In genomic region chr10:22149073-22149690, GRCm38 (mm10) we compare ENCODE assay signal across 8 mouse cellular contexts. TPM values are rescaled to one million over a fixed set of nuclear protein-coding genes. Genes with fewer than 3 reads are reported as not detected.
DNase-seq lines count a peak whose midpoint lies in the region; ATAC-seq and TF ChIP-seq lines count a peak whose summit lies in the region.

TSS of gene E030030I06Rik (minus strand) at chr10:22149270.

- TF ChIP-seq CTCF in CH12.LX (conservative IDR thresholded peaks at IDR 0.05 in 1 of 2, IDR thresholded peaks at IDR 0.05 in 1 of 2; ENCODE audit: low read depth in 2 of 2, low read length in 2 of 2) = no peak
- no peak for TF ChIP-seq CTCF in olfactory bulb, adult 2 months (IDR thresholded peaks at IDR 0.05; ENCODE audit: insufficient read depth, low read depth, low read length)

- in situ Hi-C loops in CH12.LX (cut with MboI; ENCODE audit: low pct_ligation_motif_present, low pct_unique_long_range_greater_than_20kb, low sequenced_read_pairs) = loop anchor here (25.0 kb wide), 1 partner anchor 112 kb away; no protein-coding TSS in a partner anchor

- peaks cover 2% of the 10 kb centered on the region for H3K9me3 ChIP-seq in CH12.LX (replicated peaks; ENCODE audit: low read length)
- no peaks in the 10 kb centered on the region for H3K9me3 ChIP-seq in liver, embryonic 11.5 days (ENCODE audit: control insufficient read depth, low read length)

- peak; percentile 55 for DNase-seq in kidney, adult 18-20 months
- no peak for DNase-seq in kidney, postnatal 36 days
- peak; percentile 18 for DNase-seq in CH12.LX (ENCODE audit: extremely low read depth)
- peak; percentile 36 to 61 for DNase-seq in heart, postnatal 36 days
- peak; percentile 61 for DNase-seq in liver, embryonic 11.5 days (ENCODE audit: low spot score)
- no peak for DNase-seq in thymus, postnatal 25 days

- peak within 1 kb of the TSS; percentile 37; the same call in 1 of the 2 replicates for H3K27ac ChIP-seq in CH12.LX (ENCODE audit: insufficient read depth, low read depth)
- no peak within 1 kb of the TSS for H3K27ac ChIP-seq in liver, embryonic 11.5 days (ENCODE audit: low read depth, low read length)
- H3K27ac ChIP-seq in olfactory bulb, adult 2 months (ENCODE audit: insufficient read depth, low read depth, low read length) = no peak within 1 kb of the TSS

- intact Hi-C loops in heart, postnatal 36 days (cut with DNase I) = no loop called here

- no peaks in the 10 kb centered on the region for H3K79me2 ChIP-seq in CH12.LX (replicated peaks; ENCODE audit: control insufficient read depth, extremely low read depth, insufficient read depth, poor library complexity, severe bottlenecking)

- no peak for TF ChIP-seq RAD21 in CH12.LX (IDR thresholded peaks at IDR 0.05; ENCODE audit: low read depth, low read length)

- no peak for TF ChIP-seq EP300 in CH12.LX (IDR thresholded peaks at IDR 0.05; ENCODE audit: low read length)

- H3K27me3 ChIP-seq in CH12.LX (replicated peaks) = peaks cover 2% of the 10 kb centered on the region
- H3K27me3 ChIP-seq in liver, embryonic 11.5 days (replicated peaks; ENCODE audit: control insufficient read depth, insufficient read depth, low read length) = peaks cover 45% of the 10 kb centered on the region

- under 1% methylated on average over 37 of the region's 37 CpGs for WGBS in liver, embryonic 11.5 days
- WGBS in olfactory bulb, adult 2 months = 1% methylated on average over 37 of the region's 37 CpGs

- peak within 1 kb of the TSS; percentile 68 for H3K9ac ChIP-seq in CH12.LX (ENCODE audit: insufficient read depth, low read depth)
- H3K9ac ChIP-seq in liver, embryonic 11.5 days (ENCODE audit: low read depth, low read length) = peak within 1 kb of the TSS; percentile 35

- H3K4me1 ChIP-seq in CH12.LX (ENCODE audit: control insufficient read depth in 1 of 2, insufficient read depth in 2 of 2) = peaks cover 0 to 3% of the 10 kb centered on the region in 2 experiments; a peak in 1 of 4 replicates
- H3K4me1 ChIP-seq in liver, embryonic 11.5 days (replicated peaks; ENCODE audit: control insufficient read depth, insufficient read depth, low read length) = no peaks in the 10 kb centered on the region
- H3K4me1 ChIP-seq in olfactory bulb, adult 2 months (ENCODE audit: control insufficient read depth, insufficient read depth, low read length) = peaks cover 23% of the 10 kb centered on the region

- no peak for TF ChIP-seq POLR2A in CH12.LX (IDR thresholded peaks at IDR 0.05; ENCODE audit: low read depth, low read length)
- no peak for TF ChIP-seq POLR2A in olfactory bulb, adult 2 months (IDR thresholded peaks at IDR 0.05; ENCODE audit: insufficient read depth, low read depth, low read length)

- dilution Hi-C loops in CH12.LX (cut with MboI; ENCODE audit: extremely low pct_ligation_motif_present, extremely low pct_unique_long_range_greater_than_20kb, low sequenced_read_pairs) = no loop called here

- H3K4me3 ChIP-seq in CH12.LX (replicated peaks in 1 of 3; ENCODE audit: low read depth in 2 of 3, low read length in 2 of 3, poor library complexity in 1 of 3) = peak within 1 kb of the TSS; percentile 65 to 78 (median 70)
- H3K4me3 ChIP-seq in liver, embryonic 11.5 days (ENCODE audit: low read depth, low read length) = peak within 1 kb of the TSS; percentile 55
- peak within 1 kb of the TSS; percentile 42 for H3K4me3 ChIP-seq in olfactory bulb, adult 2 months (ENCODE audit: insufficient read depth, low read depth, low read length)

- no peak for ATAC-seq in common myeloid progenitor, adult 5-6 weeks (replicated peaks; ENCODE audit: low read depth, poor library complexity, severe bottlenecking)
- ATAC-seq in liver, embryonic 11.5 days (replicated peaks; ENCODE audit: low FRiP score) = peak; percentile 27; the same call in 1 of the 2 replicates

- peak within 1 kb of the TSS; percentile 83 for H3K4me2 ChIP-seq in CH12.LX (ENCODE audit: insufficient read depth, low read depth, poor library complexity, severe bottlenecking)
- H3K4me2 ChIP-seq in liver, embryonic 11.5 days = peak within 1 kb of the TSS; percentile 96

- peaks cover 0 to 7% of the 10 kb centered on the region in 2 experiments for H3K36me3 ChIP-seq in CH12.LX (replicated peaks in 1 of 2; ENCODE audit: control insufficient read depth in 1 of 2, insufficient read depth in 1 of 2, low read length in 1 of 2)
- no peaks in the 10 kb centered on the region for H3K36me3 ChIP-seq in liver, embryonic 11.5 days (ENCODE audit: control insufficient read depth, insufficient read depth, low read length)

TF ChIP-seq in CH12.LX, 34 proteins besides CTCF, POLR2A, EP300 and RAD21:
- TF ChIP-seq BHLHE40 (IDR thresholded peaks at IDR 0.05; ENCODE audit: low read depth, low read length) (peak; percentile 62), MAX (IDR thresholded peaks at IDR 0.05; ENCODE audit: low read length) (no peak)
TF ChIP-seq in CH12.LX: peak in this region for 1.

RNA-seq across cellular contexts. Expression of gene E030030I06Rik, which starts in this region (rescaled TPM):
- total RNA-seq in CH12.LX (2012; rRNA removed) = 6.8 and 7.5 TPM in 2 replicates
- 1.4 and 3.5 TPM in 2 replicates for total RNA-seq in CH12.LX (2014; rRNA removed)
- 4.2 and 5.9 TPM in 2 replicates for polyA plus RNA-seq in CH12.LX (2012; ENCODE audit: insufficient read length, low read depth)
- 0.44 and 11.7 TPM in 2 replicates for total RNA-seq in common myeloid progenitor, adult 5-6 weeks (2017)
- 1 to 10 TPM in 1 of 2 experiments, under 1 TPM in 1; 1.00 to 2.0 TPM for total RNA-seq in heart, postnatal 36 days (2021)
- 6.3 and 8.2 TPM in 2 replicates for polyA plus RNA-seq in liver, embryonic 11.5 days (2014; fragmentation: Nextera tagmentation; extraction: Ambion mirVana)
- polyA plus RNA-seq in olfactory bulb, adult 2 months (2012; ENCODE audit: insufficient read depth, insufficient read length, low replicate concordance, missing spikeins) = not detected in 2 replicates

Comparison
In these comparisons a context has a peak if more than half of its experiments do, and no peak if none do; other contexts are left out.
1. DNase-seq: peak in kidney, adult 18-20 months (single experiment), CH12.LX (single experiment), heart, postnatal 36 days (2 of 2) and liver, embryonic 11.5 days (single experiment); none in kidney, postnatal 36 days (0 of 2) and thymus, postnatal 25 days (single experiment).
2. Peak in every context shown above with its lines, with median percentiles within 50 percentile points of each other: H3K4me3 ChIP-seq.